Mouse (Mus musculus): ENCODE measurements around the gene Vmn1r231. TPM values are rescaled to one million over a fixed set of nuclear protein-coding genes. Genes with fewer than 3 reads are reported as not detected.
A peak's percentile ranks its signal among the peaks of the same experiment; 100 is the strongest.

Vmn1r231 gene
- not detected in 2 replicates for polyA plus RNA-seq (2015; fragmentation: Nextera tagmentation; extraction: Ambion mirVana)

- H3K4me1 ChIP-seq, result no peaks in the 10 kb centered on the region
- no peak within 1 kb of the TSS for H3K9ac ChIP-seq
- no peaks in the 10 kb centered on the region for H3K36me3 ChIP-seq
- ATAC-seq (ENCODE audit: borderline replicate concordance, extremely low read depth, low FRiP score, low TSS enrichment), result no peak
- no peak within 1 kb of the TSS for H3K27ac ChIP-seq
- no peaks in the 10 kb centered on the region for H3K27me3 ChIP-seq
- 51% methylated on average over 2 of the region's 2 CpGs for WGBS
- H3K9me3 ChIP-seq, result no peaks in the 10 kb centered on the region
- no peak within 1 kb of the TSS for H3K4me2 ChIP-seq
- no peak within 1 kb of the TSS for H3K4me3 ChIP-seq
These were observed at the start of gene Vmn1r231 for GRCm38 (mm10) chr17:20904991-20905390. Gene Vmn1r231 (minus strand): TSS chr17:20905091.

- H3K4me2 ChIP-seq, result peak overlapping the region; percentile 57
These were observed 41.7 kb upstream of the Vmn1r231 start for GRCm38 (mm10) chr17:20946636-20947035.

GRCm38 (mm10) chr17:20946026-20946565, 41.2 kb upstream of the Vmn1r231 start:
- Histone ChIP-seq H3K9me3 (no peaks in the 10 kb centered on the region), H3K27me3 (no peaks in the 10 kb centered on the region), H3K4me2 (peak overlapping the region; percentile 57), H3K36me3 (peaks cover under 1% of the 10 kb centered on the region; the same call in 1 of the 2 replicates), H3K4me1 (peaks cover 22% of the 10 kb centered on the region), H3K4me3 (peak overlapping the region; percentile 78), H3K9ac (peak overlapping the region; percentile 84), H3K27ac (peak overlapping the region; percentile 98)
- ATAC-seq (ENCODE audit: borderline replicate concordance, extremely low read depth, low FRiP score, low TSS enrichment), result no peak
- WGBS, result under 1% methylated on average over 13 of the region's 13 CpGs

More at GRCm38 (mm10) chr17:20946636-20947035, 41.7 kb upstream of the Vmn1r231 start:
- H3K9me3 ChIP-seq, result no peaks in the 10 kb centered on the region
- H3K36me3 ChIP-seq, result peaks cover 5% of the 10 kb centered on the region; the same call in 1 of the 2 replicates
- H3K27me3 ChIP-seq, result no peaks in the 10 kb centered on the region
- peak overlapping the region; percentile 84 for H3K9ac ChIP-seq
- peaks cover 22% of the 10 kb centered on the region for H3K4me1 ChIP-seq
- peak overlapping the region; percentile 78 for H3K4me3 ChIP-seq
- H3K27ac ChIP-seq, result no peak overlapping the region
- no peak for ATAC-seq (ENCODE audit: borderline replicate concordance, extremely low read depth, low FRiP score, low TSS enrichment)

- H3K27ac ChIP-seq, result peak within 1 kb of the TSS; percentile 98
- H3K4me2 ChIP-seq, result peak within 1 kb of the TSS; percentile 57
- peak; percentile 99 for ATAC-seq (ENCODE audit: borderline replicate concordance, extremely low read depth, low FRiP score, low TSS enrichment)
- WGBS, result under 1% methylated on average over 69 of the region's 69 CpGs
- H3K36me3 ChIP-seq, result no peaks in the 10 kb centered on the region
- peak within 1 kb of the TSS; percentile 78 for H3K4me3 ChIP-seq
- H3K4me1 ChIP-seq, result peaks cover 22% of the 10 kb centered on the region
- H3K9me3 ChIP-seq, result no peaks in the 10 kb centered on the region
- no peaks in the 10 kb centered on the region for H3K27me3 ChIP-seq
- peak within 1 kb of the TSS; percentile 84 for H3K9ac ChIP-seq
These were observed 40.3 kb upstream of the Vmn1r231 start, which contains the start of gene Ppp2r1a for GRCm38 (mm10) chr17:20944985-20945891. Gene Ppp2r1a (plus strand): TSS chr17:20945311.

GRCm38 (mm10) chr17:20944226-20944625, 39.3 kb upstream of the Vmn1r231 start:
- H3K9ac ChIP-seq, result peak overlapping the region; percentile 52; the same call in 1 of the 2 replicates
- H3K27ac ChIP-seq, result peak overlapping the region; percentile 88
- H3K27me3 ChIP-seq, result no peaks in the 10 kb centered on the region
- H3K4me3 ChIP-seq, result peak overlapping the region; percentile 78
- peak overlapping the region; percentile 57 for H3K4me2 ChIP-seq
- peaks cover 22% of the 10 kb centered on the region for H3K4me1 ChIP-seq
- no peak for ATAC-seq (ENCODE audit: borderline replicate concordance, extremely low read depth, low FRiP score, low TSS enrichment)
- WGBS, result 51% methylated on average over 3 of the region's 3 CpGs
- no peaks in the 10 kb centered on the region for H3K9me3 ChIP-seq
- no peaks in the 10 kb centered on the region for H3K36me3 ChIP-seq

GRCm38 (mm10) chr17:20919614-20920013, 14.7 kb upstream of the Vmn1r231 start, which contains the start of gene Vmn1r232:
Gene Vmn1r232 (minus strand): TSS chr17:20919714.
- Histone ChIP-seq H3K4me1 (no peaks in the 10 kb centered on the region), H3K36me3 (no peaks in the 10 kb centered on the region), H3K9ac (no peak within 1 kb of the TSS), H3K27me3 (no peaks in the 10 kb centered on the region), H3K4me3 (no peak within 1 kb of the TSS), H3K9me3 (no peaks in the 10 kb centered on the region), H3K4me2 (no peak within 1 kb of the TSS), H3K27ac (no peak within 1 kb of the TSS)
- ATAC-seq (ENCODE audit: borderline replicate concordance, extremely low read depth, low FRiP score, low TSS enrichment), result no peak
- WGBS, result 38% methylated on average over 1 of the region's 1 CpGs

GRCm38 (mm10) chr17:20840144-20840543, 64.7 kb downstream of the Vmn1r231 start, which contains the start of gene Vmn1r230:
Gene Vmn1r230 (plus strand): TSS chr17:20840444.
- no peak for ATAC-seq (ENCODE audit: borderline replicate concordance, extremely low read depth, low FRiP score, low TSS enrichment)
- no peaks in the 10 kb centered on the region for H3K27me3 ChIP-seq
- H3K9me3 ChIP-seq, result no peaks in the 10 kb centered on the region
- H3K36me3 ChIP-seq, result no peaks in the 10 kb centered on the region
- H3K4me3 ChIP-seq, result no peak within 1 kb of the TSS
- H3K27ac ChIP-seq, result no peak within 1 kb of the TSS
- no peaks in the 10 kb centered on the region for H3K4me1 ChIP-seq
- WGBS, result 5% methylated on average over 1 of the region's 1 CpGs
- H3K9ac ChIP-seq, result no peak within 1 kb of the TSS
- no peak within 1 kb of the TSS for H3K4me2 ChIP-seq

Other genes with a start within 250 kb of the Vmn1r231 start
- not detected in 2 replicates for gene Vmn1r226, start 222.2 kb downstream of the Vmn1r231 start, polyA plus RNA-seq (2015; fragmentation: Nextera tagmentation; extraction: Ambion mirVana)
- not detected in 2 replicates for gene Vmn1r227, start 175.2 kb downstream of the Vmn1r231 start, polyA plus RNA-seq (2015; fragmentation: Nextera tagmentation; extraction: Ambion mirVana)
- gene Vmn1r228, start 118.9 kb downstream of the Vmn1r231 start, polyA plus RNA-seq (2015; fragmentation: Nextera tagmentation; extraction: Ambion mirVana), result not detected in 2 replicates
- not detected in 2 replicates for gene Vmn1r229, start 93.5 kb downstream of the Vmn1r231 start, polyA plus RNA-seq (2015; fragmentation: Nextera tagmentation; extraction: Ambion mirVana)
- not detected in 2 replicates for gene Vmn1r230, start 64.6 kb downstream of the Vmn1r231 start, polyA plus RNA-seq (2015; fragmentation: Nextera tagmentation; extraction: Ambion mirVana)
- not detected in 2 replicates for gene Vmn1r232, start 14.6 kb upstream of the Vmn1r231 start, polyA plus RNA-seq (2015; fragmentation: Nextera tagmentation; extraction: Ambion mirVana)
- gene Ppp2r1a, start 40.2 kb upstream of the Vmn1r231 start, polyA plus RNA-seq (2015; fragmentation: Nextera tagmentation; extraction: Ambion mirVana), result 378 and 380 TPM in 2 replicates
- not detected in 2 replicates for gene Vmn1r233, start 91.4 kb upstream of the Vmn1r231 start, polyA plus RNA-seq (2015; fragmentation: Nextera tagmentation; extraction: Ambion mirVana)
- 12.8 and 14.6 TPM in 2 replicates for gene Zfp160, start 103.8 kb upstream of the Vmn1r231 start, polyA plus RNA-seq (2015; fragmentation: Nextera tagmentation; extraction: Ambion mirVana)